Mouse (Mus musculus) spleen, postnatal 14 days (tissue): ENCODE data around the gene Scml4.

Experiments used
- DNase-seq, 2 experiments: peaks; one replicate each; pipeline ENCODE4 v3.0.0; 2021 to 2022; ENCODE audit warnings: low spot score in 2 of 2

The Scml4 gene

DNA sequence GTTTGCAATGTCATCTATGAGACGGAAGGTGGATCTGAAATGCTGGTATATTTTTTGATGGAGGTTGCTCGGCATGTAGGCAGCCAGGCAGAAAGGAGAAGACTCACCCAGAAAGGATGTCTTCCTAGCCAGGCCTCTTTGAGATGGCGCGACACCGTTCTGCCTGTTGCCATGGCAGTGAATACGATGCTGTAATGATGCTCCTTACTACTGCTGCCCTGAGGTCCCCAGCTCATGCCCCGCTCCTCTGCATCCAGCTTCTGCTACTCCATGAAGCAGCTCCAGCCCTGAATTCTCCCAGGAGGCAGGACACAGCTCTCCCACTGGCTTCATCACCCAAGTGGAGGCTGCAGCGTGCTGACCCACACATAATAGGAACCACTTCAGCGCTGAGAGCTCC, 130.8 kb downstream of the Scml4 start:
- no peak for DNase-seq

DNA sequence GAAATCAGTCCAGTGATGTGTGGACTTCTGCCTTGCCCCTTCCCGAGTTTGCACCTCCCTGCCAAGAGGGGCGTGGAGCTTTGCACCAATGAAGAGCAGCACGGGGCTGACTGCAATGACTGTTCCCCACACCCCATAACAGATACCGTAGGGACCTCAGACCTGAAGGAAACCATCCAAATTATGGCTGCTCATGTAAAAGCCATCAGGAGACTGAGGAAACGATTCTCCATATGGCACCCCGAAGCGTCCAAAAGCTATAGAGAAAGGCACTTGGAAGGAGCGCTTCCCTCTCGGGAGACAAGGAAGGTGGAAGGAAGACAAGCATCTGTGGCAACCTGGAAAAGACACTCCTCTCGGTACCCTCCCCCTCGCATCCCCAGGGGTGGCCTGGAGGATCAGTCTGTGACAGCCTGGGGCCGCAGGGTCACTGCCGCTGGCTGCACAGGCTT, 134.2 kb downstream of the Scml4 start:
- DNase-seq, result no peak

DNA sequence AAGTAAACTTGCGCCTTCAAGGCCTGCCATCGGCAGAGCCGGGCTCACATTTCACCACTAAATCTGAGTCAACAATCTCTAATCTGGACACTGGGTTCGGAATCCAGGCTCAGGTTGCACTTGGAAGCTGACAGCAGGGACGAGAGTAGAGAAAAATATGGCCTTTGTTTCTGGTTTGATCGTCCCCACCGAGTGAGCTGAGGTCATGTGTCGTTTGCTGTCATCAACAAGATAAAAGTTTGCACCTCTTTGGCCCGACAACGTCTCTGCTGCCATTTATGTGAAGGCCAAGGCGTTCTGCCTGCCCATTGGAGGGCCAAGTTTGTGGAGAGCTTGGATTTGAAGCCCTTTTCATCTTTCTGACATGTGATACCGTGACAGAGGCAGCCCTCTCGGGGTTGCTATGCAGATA, 135.3 kb downstream of the Scml4 start:
- DNase-seq, result no peak

DNA sequence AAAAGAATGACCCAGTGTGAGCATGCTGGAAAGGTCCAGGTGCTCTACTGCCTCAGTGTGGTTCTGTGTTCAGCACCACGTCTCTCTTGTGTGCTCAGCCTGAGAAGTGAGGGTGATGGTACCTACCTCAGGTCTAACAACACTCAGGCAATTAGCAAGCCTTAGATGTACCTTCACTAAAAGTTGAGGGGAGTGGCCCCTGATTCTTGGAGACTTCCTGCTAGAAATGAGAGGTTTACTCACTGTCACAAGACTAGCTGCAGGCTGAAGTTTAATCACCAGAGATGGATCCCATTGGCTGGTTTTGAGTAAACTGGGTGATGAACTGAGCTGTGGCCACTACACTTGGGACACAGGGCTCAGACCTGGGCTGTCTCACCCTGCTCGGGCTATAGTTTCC, 137.1 kb downstream of the Scml4 start:
- no peak for DNase-seq

DNA sequence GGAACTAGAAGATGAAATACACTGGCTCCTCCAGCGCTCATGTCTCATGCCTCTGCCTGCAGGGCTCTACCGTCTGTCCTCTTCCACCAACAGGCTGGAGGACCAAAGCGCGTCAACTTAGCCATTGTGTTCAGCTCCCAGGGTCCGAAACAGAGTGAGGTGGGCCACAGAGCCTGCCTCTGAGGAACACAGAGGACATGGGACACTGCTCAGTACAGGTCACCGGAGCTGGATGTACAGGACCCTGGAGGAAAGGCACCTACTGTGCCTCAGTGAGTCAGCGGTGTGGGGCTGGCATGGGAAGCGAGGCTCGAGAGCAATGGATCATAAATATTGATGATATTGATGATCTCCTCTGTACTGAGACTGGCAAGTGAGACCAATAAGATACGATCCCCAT, 139.2 kb downstream of the Scml4 start:
- no peak for DNase-seq

DNA sequence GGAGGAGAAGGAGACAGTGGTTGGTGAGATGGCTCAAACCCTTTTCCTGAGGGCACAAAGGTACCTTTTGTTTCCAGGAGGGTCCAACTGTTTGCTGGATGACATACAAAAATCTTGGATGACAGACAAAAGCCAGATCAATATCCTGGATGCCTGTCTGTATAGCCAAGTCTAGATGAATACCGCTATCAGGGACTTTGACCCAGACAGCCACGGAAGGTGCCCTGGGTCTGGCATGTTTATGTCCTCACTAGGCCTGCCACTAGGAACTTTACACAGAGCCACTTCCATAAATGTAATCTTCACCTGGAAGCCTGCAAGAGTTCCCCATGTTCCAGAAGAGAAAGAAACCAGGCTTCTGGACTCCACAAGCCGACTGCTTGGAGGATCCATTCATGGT, 141.3 kb downstream of the Scml4 start:
- DNase-seq, result no peak

DNA sequence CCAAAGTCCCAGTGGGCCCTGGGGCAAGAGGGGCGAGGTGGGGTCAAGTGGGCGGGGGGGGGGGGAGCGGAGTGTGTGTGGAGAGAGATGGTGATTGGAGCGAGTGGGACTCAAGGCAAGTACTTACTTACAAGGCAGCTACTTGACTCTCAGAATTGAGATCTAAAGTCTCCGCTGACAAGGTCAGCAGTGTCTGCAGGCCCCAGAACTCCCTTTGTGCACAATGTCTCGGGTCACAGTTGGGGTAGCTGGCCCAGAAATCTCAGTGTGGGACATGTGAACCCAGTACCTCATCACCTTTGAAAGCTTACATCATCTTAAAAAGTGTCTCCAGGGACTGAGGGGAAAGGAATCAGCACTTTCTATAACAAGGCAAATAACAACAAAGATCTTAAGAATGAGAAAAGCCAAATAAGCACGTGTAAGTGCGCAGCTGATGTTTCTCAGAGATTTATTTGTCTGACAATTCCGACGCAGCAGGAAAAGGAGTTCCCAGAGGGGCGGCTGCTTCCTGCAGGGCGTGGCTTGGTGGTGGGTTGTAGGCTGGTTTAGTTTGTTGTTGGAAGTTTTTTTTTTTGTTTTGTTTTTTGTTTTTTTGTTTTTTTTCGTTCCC, 142.0 kb downstream of the Scml4 start:
- DNase-seq, result no peak

DNA sequence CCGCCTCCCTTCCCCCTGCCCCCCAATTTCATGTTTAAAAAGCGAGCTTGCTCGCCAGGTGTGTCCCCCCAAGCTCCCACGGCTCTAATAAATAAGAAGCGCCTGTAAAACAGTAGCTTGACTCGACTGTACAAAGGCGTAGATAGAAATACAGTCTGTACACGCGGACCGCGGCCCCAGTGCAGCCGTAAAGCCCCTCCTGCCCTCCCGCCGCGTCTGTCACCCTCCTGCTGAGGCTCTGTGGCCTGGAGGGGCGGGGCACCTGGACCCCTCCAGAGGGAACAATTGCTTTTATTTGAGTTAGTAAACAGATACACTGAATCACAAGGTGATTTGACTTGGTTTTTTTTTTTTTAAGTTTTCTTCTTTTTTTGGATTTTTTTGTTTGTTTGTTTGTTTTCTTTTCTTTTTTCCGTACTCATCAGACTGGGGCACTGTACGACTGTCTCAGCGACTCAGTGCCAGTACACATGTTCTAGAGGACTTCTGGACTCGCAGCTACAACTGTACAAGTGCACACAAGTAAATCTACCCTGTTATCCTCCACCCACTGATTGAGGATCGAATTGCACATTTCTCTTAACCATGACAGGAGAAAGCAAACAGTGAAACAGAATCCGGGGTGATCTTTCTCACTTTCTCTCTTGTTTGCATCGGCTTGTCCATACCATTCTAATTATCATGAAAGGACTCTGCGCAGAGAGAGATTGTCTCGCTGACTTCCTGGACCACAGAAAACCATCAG, 142.7 kb downstream of the Scml4 start:
- no peak for DNase-seq

DNA sequence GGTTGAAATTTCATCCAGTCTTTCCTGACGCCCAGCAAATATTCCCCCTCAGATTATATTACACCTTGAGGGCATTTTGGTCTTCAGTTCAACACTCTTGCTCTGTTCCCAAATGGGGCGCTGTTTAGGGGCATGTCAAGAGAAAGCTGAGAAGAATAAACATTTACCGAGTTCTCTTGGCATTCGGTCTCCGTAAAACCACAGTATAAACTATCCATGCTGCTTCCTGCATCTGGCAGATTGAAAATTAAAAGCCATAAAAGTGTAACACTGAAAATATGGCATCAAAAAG, 143.2 kb downstream of the Scml4 start:
- no peak for DNase-seq

DNA sequence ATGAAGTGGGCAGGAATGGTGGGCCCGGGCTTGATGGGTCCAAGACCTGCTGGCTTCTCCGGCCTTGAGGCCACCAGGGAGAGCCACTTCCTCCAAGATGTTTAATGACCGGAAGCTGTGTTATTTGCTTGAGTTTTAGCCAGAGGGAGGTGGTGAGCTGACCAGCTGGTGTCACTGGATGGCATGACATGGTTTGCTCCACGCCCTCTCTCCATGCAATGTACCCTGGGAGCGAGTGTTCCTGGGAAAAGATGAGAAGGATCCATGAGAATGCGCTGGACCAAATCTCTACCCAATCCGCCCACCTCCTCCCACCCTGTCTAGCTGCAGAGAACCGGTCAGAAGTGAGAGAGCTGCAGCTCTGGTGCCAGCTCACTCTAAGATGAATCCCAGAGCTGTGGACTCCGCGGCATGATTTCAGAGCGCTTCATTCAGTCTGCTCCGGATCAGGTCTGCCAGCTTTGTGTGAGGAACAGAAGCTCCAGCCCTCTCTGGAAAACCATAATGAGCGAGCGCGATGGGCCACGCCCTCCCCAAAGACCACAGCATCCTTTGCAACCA, 144.1 kb downstream of the Scml4 start:
- no peak for DNase-seq

DNA sequence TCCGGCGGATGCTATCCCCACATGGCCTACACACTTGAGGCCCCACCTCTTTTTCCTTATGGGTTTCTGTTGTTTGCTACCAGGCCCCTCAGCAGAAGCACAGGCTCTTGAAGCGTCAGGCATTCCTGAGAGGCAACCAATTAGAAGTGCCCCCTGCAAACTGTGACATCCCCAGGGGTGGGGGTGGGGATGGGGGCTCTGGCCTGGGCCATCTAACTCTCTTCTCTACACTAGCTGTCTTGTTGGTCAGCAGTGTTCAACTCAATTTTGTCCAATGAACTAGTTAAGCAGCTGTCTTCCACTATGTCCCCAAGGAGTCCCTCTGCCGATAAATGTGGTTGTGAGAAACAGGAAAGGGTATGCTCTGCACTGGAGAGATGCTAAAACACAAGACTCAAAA, 144.9 kb downstream of the Scml4 start:
- no peak for DNase-seq

DNA sequence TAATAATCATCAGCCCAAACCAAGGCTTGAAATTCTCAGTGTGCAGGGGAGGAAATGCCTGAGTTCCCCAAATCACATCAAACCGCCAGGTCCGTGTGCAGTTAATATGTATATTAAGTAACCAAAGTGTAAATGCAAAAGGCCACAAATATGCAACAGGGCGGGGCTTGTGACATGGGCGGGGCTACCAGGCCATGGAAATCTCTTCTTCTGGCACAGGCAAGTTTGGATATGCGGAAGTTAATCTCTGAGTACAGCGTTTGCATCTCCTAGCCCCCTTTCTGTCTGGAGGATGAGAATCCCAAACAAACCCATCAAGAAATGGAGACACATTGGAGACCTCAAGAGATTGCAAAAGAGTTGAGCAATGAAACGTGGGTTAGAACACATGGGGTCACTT, 145.5 kb downstream of the Scml4 start:
- DNase-seq, result no peak

DNA sequence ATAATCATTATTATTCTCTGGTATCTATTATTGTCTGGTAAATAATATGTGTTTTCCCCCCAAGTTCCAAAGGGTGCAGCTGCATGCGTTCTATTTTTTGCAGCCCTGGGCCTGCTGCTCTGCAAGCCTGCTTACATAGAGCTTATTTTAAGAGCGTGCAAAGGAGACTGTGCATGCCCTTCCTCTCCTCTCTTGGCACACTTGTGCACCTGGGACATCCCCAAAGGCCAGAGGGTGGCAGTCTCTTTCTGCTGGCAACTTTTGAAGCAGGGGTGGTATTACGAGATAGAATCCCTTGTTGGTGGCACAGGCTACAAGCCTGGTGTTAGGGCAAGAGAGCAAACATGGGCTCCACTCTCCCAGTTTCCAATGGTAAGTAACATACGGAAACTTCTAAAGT, 146.4 kb downstream of the Scml4 start:
- DNase-seq, result no peak

DNA sequence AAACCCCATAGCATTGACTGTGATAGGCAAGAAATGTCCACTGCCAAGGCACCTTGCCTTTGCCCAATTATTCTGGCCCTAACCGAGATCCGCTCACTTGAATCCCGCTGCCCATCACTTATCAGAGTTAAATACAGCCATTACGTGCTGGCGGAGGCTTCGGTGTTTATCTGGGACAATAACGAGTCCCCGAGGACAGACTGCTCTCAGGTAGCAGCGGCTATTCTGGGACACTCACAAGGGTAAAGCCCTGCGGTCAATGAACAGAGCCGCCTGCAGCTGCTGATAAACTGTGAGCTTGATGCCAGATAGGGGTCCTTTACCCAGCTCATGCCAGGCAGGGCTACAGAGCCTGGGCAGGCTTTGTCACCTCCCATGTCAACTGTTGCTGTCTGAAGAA, 147.9 kb downstream of the Scml4 start:
- no peak for DNase-seq
